Mouse (Mus musculus) liver, embryonic 14.5 days (tissue): ENCODE data around the gene Ick. TPM values are rescaled to one million over a fixed set of nuclear protein-coding genes. Genes with fewer than 3 reads are reported as not detected.

ENCODE experiments used
- ATAC-seq: fragments of 200-750 bp; cut with Nextera tagmentation; 2 replicates; pipeline ENCODE4 v1.8.0; 2017; ENCODE audit warnings: moderate number of reproducible peaks, mild to moderate bottlenecking, moderate library complexity; ENCODE audit not compliant: insufficient read depth
- DNase-seq, 3 experiments: peaks; one replicate each; pipeline ENCODE4 v3.0.0-alpha.2; 2012 to 2013; ENCODE audit warnings: low read depth in 3 of 3, low spot score in 3 of 3
- H3K27ac ChIP-seq: fragments of 300-500 bp; sonication (generic); 2 replicates; pipeline ENCODE4 v1.5.1; 2014; ENCODE audit warnings: moderate library complexity, mild to moderate bottlenecking, control low read depth, inconsistent platforms
- H3K27me3 ChIP-seq: fragments of 300-500 bp; sonication (generic); 2 replicates; pipeline ENCODE4 v1.6.1; 2014; ENCODE audit warnings: mild to moderate bottlenecking, low read length, moderate library complexity; ENCODE audit not compliant: control insufficient read depth, insufficient read depth
- H3K36me3 ChIP-seq: fragments of 300-500 bp; sonication (generic); replicated peaks from 2 replicates; pipeline ENCODE4 v1.6.1; 2014; ENCODE audit warnings: low read depth; ENCODE audit not compliant: control insufficient read depth, insufficient read depth
- H3K4me1 ChIP-seq, 2 experiments: fragments of 200-500 bp in 1 of 2; fragments of 300-500 bp in 1 of 2; sonication (generic) in 1 of 2; replicated peaks; 2 replicates each; pipeline ENCODE4 v1.6.1; 2012 to 2014; ENCODE audit warnings: antibody characterized with exemption in 1 of 2, inconsistent platforms in 1 of 2, low read length in 1 of 2; ENCODE audit not compliant: control insufficient read depth in 2 of 2, insufficient read depth in 2 of 2
- H3K4me2 ChIP-seq: fragments of 300-500 bp; sonication (generic); 2 replicates; pipeline ENCODE4 v1.6.1; 2014; ENCODE audit warnings: low read depth, mild to moderate bottlenecking, control low read depth, moderate library complexity
- H3K4me3 ChIP-seq, 2 experiments: fragments of 200-500 bp in 1 of 2; fragments of 300-500 bp in 1 of 2; sonication (generic) in 1 of 2; 2 replicates each; pipeline ENCODE4 v1.5.1; 2012 to 2014; ENCODE audit warnings: low read depth in 2 of 2, low read length in 2 of 2, mild to moderate bottlenecking in 2 of 2, control low read depth in 1 of 2, inconsistent platforms in 1 of 2, moderate library complexity in 1 of 2; ENCODE audit not compliant: insufficient read depth in 1 of 2
- H3K9ac ChIP-seq: fragments of 300-500 bp; sonication (generic); replicated peaks from 2 replicates; pipeline ENCODE4 v1.6.1; 2014; ENCODE audit warnings: mild to moderate bottlenecking, control low read depth, moderate library complexity
- H3K9me3 ChIP-seq: fragments of 300-500 bp; sonication (generic); 2 replicates; pipeline ENCODE4 v1.6.1; 2016; ENCODE audit warnings: low read length, mixed read lengths; ENCODE audit not compliant: control insufficient read depth
- CTCF ChIP-seq: IDR thresholded peaks from 2 replicates; pipeline ENCODE4 v1.5.1; 2016; ENCODE audit warnings: antibody characterized with exemption, low read depth, control low read depth
- EP300 ChIP-seq: IDR thresholded peaks from 2 replicates; pipeline ENCODE4 v1.6.1; 2016; ENCODE audit warnings: antibody characterized with exemption, low read depth
- WGBS: fragments of 180-500 bp; shearing (Covaris S2); extraction: QIAGEN DNeasy Blood & Tissue Kit; methylation state at CpG from one replicate; pipeline ENCODE4 v1.1.7; 2014; ENCODE audit not compliant: insufficient replicate concordance; 5-methylcytosine and 5-hydroxymethylcytosine counted together
- polyA plus RNA-seq, 2 experiments: library from polyadenylated mRNA; depleted of rRNA in 1 of 2; stranded (reverse) in 1 of 2; unstranded in 1 of 2; fragments of >200 nt; fragmentation: Nextera tagmentation in 1 of 2; extraction: Ambion mirVana in 1 of 2; gene quantifications; 2 replicates each; pipeline versions ENCODE4 v1.2.1 to v1.2.3; 2012 to 2014

Gene Ick
- polyA plus RNA-seq, 2 experiments, result 3.6 to 3.7 TPM

DNA sequence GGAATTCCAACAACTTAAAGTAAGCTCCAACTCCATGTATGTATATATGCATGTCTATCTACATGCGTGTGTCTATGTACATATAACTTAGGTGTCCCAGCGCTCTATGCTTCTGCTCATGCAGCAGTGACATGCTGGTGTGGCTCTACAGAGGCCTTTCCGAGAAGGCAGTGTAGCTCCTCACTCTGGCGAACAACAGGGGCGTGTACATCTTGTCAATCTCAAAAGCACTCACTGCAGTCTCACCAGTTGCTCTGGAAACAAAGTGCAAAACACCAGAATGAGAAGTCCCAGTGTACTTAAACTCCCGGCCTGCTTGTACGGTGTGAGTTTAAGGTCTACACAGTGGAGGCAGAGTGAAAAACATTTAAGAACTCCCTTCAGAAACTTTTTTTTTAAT, 27.2 kb upstream of the Ick start:
- H3K36me3 ChIP-seq, result peaks cover 50% of the 10 kb centered on the region
- 89% methylated on average over 7 of the region's 7 CpGs for WGBS
- no peak for ATAC-seq

DNA sequence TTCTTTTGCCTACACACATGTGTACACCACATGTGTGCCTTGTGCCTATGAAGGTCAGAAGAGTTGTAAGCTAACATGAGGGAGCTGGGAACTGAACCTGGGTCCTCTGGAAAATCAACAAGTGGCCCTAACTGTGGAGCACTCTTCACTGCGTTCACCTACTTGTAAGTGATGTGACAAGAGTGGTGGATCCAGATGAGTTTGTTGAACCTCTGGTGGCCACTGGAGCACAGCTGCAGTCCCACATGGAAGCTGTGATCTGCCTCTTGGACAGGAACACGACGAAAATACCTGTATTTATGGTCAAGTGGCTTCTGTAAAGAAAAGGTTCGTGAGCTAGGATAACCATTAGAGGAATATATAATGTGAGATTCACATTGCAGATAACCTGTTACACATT, 24.7 kb upstream of the Ick start:
- Histone ChIP-seq H3K27ac (no peak overlapping the region), H3K9ac (no peak overlapping the region), H3K4me1 (no peaks in the 10 kb centered on the region), H3K27me3 (no peaks in the 10 kb centered on the region), H3K4me2 (no peak overlapping the region), H3K36me3 (peaks cover 70% of the 10 kb centered on the region), H3K9me3 (no peaks in the 10 kb centered on the region), H3K4me3 (no peak overlapping the region)
- 82% methylated on average over 4 of the region's 4 CpGs for WGBS
- no peak for ATAC-seq
- no peak for DNase-seq
- TF ChIP-seq CTCF (no peak), EP300 (no peak)

More for the DNA sequence above, 27.2 kb upstream of the Ick start:
- no peak for DNase-seq
- no peaks in the 10 kb centered on the region for H3K27me3 ChIP-seq
- no peak overlapping the region for H3K4me2 ChIP-seq
- no peak overlapping the region for H3K27ac ChIP-seq
- H3K9ac ChIP-seq, result no peak overlapping the region
- H3K4me3 ChIP-seq, result no peak overlapping the region
- H3K9me3 ChIP-seq, result no peaks in the 10 kb centered on the region
- no peaks in the 10 kb centered on the region for H3K4me1 ChIP-seq
- no peak for TF ChIP-seq CTCF
- TF ChIP-seq EP300, result no peak

DNA sequence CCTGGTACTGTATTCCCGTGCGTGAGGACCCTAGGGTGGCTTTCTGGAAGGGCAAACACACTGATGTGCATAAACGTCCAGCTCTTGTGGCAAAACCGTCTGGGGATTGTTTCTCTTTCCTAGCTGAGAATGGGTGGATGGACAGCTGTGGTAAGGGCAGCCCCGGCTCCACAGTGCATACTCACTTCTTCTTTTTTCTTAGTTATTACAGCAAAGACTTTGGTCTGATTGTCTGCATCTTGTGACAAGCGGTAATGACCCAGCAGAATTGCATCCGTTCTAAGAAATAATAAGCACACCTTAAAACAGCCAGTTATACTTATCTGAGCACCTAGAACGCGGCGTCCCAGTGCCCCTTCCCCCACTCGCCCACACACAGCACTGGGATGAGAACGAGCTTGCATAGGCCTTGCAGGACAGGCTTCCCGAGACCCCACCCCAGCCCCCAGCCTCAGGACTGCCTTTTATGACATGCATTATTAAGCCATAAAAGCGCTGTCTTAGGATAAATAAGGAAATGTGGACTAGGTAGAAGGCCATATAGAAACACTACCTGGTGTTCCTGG, 23.2 kb upstream of the Ick start:
- Histone ChIP-seq H3K4me1 (no peaks in the 10 kb centered on the region), H3K9ac (no peak overlapping the region), H3K27me3 (no peaks in the 10 kb centered on the region), H3K27ac (no peak overlapping the region), H3K4me2 (no peak overlapping the region), H3K9me3 (no peaks in the 10 kb centered on the region), H3K4me3 (no peak overlapping the region), H3K36me3 (peaks cover 82% of the 10 kb centered on the region)
- TF ChIP-seq EP300 (no peak), CTCF (no peak)
- no peak for ATAC-seq
- 74% methylated on average over 14 of the region's 14 CpGs for WGBS
- DNase-seq, result no peak

DNA sequence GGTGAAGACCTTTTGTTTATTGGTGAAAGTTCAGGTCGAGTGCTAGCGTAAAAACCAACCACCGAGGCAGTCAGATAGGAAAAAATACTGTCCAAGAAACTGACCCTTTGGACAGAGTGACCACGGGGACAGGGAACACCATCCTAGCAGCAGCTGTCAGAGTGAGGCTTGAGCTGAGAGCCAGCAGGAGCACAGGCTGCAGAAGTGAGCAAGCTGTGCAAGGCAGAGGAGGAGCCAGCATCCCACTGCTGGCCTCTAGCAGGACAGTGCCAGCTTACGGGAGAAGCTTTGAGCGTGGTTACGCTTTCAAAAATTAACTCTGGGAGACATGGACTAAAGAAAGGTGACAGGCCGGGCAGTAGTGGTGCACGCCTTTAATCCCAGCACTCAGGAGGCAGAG, 21.2 kb upstream of the Ick start:
- Histone ChIP-seq H3K9ac (no peak overlapping the region), H3K27me3 (no peaks in the 10 kb centered on the region), H3K4me2 (no peak overlapping the region), H3K4me1 (no peaks in the 10 kb centered on the region), H3K36me3 (peaks cover 80% of the 10 kb centered on the region), H3K27ac (no peak overlapping the region), H3K9me3 (no peaks in the 10 kb centered on the region), H3K4me3 (no peak overlapping the region)
- TF ChIP-seq EP300, result no peak
- TF ChIP-seq CTCF, result no peak
- WGBS, result 88% methylated on average over 9 of the region's 9 CpGs
- ATAC-seq (no peak), DNase-seq (no peak)

DNA sequence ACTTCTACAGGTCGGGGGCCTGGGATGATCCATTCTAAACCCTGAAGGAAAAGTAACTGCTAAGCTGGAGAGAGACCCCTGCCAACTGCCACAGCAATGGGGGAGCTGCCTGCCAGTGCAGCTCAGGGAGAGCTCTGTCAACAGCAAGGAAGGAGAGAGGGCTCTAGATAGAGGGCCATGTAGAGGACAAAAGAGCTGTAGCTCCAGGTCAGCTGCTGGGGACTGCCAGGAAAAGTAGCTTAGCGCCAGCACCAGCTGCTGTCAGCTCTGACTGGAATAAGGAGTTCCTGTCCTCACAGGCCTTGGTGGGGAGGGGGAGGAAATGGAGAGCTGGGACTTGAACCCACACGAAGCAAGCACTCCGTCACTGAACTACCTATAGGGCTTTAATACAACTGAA, 20.5 kb upstream of the Ick start:
- WGBS, result 76% methylated on average over 4 of the region's 4 CpGs
- no peak for TF ChIP-seq CTCF
- no peak for TF ChIP-seq EP300
- ATAC-seq, result no peak
- Histone ChIP-seq H3K36me3 (peaks cover 84% of the 10 kb centered on the region), H3K9ac (no peak overlapping the region), H3K4me1 (no peaks in the 10 kb centered on the region), H3K9me3 (no peaks in the 10 kb centered on the region), H3K4me2 (no peak overlapping the region), H3K27me3 (no peaks in the 10 kb centered on the region), H3K27ac (no peak overlapping the region), H3K4me3 (no peak overlapping the region)
- no peak for DNase-seq
